8 mouse cellular contexts compared by ENCODE assay signal in the genomic region with DNA sequence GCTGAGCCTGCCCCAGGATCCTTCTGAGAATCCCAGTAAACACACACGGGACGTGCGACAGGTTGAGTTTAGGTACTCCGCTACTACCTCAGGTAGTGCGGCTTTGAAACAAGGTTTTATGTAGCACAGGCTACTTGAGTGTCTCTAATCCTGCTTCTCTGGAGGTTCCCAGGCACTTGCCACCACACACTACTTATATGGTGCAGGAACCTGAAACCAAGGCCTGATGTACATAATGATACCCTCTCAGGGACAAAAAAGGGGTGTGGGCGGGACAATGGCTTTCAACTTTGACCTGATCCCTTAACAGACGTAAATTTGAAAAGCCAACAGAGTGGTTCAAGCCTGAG. TPM values are rescaled to one million over a fixed set of nuclear protein-coding genes. Genes with fewer than 3 reads are reported as not detected.
A peak's percentile ranks its signal among the peaks of the same experiment; 100 is the strongest.
DNase-seq lines count a peak whose midpoint lies in the region; ATAC-seq and TF ChIP-seq lines count a peak whose summit lies in the region.

No protein-coding gene starts in this region.

- peak; percentile 75; the same call in 1 of the 2 replicates for ATAC-seq in kidney, embryonic 15.5 days (replicated peaks; ENCODE audit: low FRiP score)
- ATAC-seq in hindbrain, postnatal 0 days = peak; percentile 72
- ATAC-seq in midbrain, embryonic 14.5 days (ENCODE audit: low FRiP score, low TSS enrichment) = no peak; the same call in 1 of the 2 replicates

- H3K4me1 ChIP-seq in kidney, embryonic 15.5 days = peaks cover 8% of the 10 kb centered on the region; the same call in 1 of the 2 replicates
- H3K4me1 ChIP-seq in embryonic facial prominence, embryonic 10.5 days = peaks cover 12% of the 10 kb centered on the region
- no peaks in the 10 kb centered on the region for H3K4me1 ChIP-seq in hindbrain, postnatal 0 days (ENCODE audit: insufficient read depth, low read length)
- 0 out of 2 replicates have a peak, but pooled peaks cover 2% of the 10 kb centered on the region for H3K4me1 ChIP-seq in midbrain, embryonic 14.5 days (ENCODE audit: control insufficient read depth, insufficient read depth, low read length)

- H3K9me3 ChIP-seq in kidney, embryonic 15.5 days (replicated peaks) = no peaks in the 10 kb centered on the region
- H3K9me3 ChIP-seq in embryonic facial prominence, embryonic 10.5 days = no peaks in the 10 kb centered on the region
- no peaks in the 10 kb centered on the region for H3K9me3 ChIP-seq in hindbrain, postnatal 0 days (ENCODE audit: low read length)
- 0 out of 2 replicates have a peak, but pooled peaks cover 5% of the 10 kb centered on the region for H3K9me3 ChIP-seq in midbrain, embryonic 14.5 days (ENCODE audit: control insufficient read depth, low read length)

- H3K4me2 ChIP-seq in kidney, embryonic 15.5 days = peak overlapping the region; percentile 99
- peak overlapping the region; percentile 73 for H3K4me2 ChIP-seq in hindbrain, postnatal 0 days (ENCODE audit: low read depth, low read length)
- peak overlapping the region; percentile 91 for H3K4me2 ChIP-seq in midbrain, embryonic 14.5 days (ENCODE audit: low read length)

- H3K9ac ChIP-seq in kidney, embryonic 15.5 days = peak overlapping the region; percentile 31; the same call in 1 of the 2 replicates
- peak overlapping the region; percentile 56; the same call in 1 of the 2 replicates for H3K9ac ChIP-seq in hindbrain, postnatal 0 days (replicated peaks; ENCODE audit: low read length)
- peak overlapping the region; percentile 64 for H3K9ac ChIP-seq in midbrain, embryonic 14.5 days (replicated peaks; ENCODE audit: low read length)

- no peak for DNase-seq in kidney, adult 8-10 months
- DNase-seq in embryonic facial prominence, embryonic 10.5 days (ENCODE audit: low spot score) = no peak
- no peak for DNase-seq in hindbrain, postnatal 0 days (ENCODE audit: low spot score)
- DNase-seq in midbrain, embryonic 14.5 days = no peak
- DNase-seq in thymus, postnatal 0 days (ENCODE audit: low spot score) = no peak
- no peak for DNase-seq in cerebellum, adult 11 months
- DNase-seq in kidney, postnatal 10 days = no peak

- H3K36me3 ChIP-seq in kidney, embryonic 15.5 days = no peaks in the 10 kb centered on the region
- no peaks in the 10 kb centered on the region for H3K36me3 ChIP-seq in embryonic facial prominence, embryonic 10.5 days (replicated peaks)
- H3K36me3 ChIP-seq in hindbrain, postnatal 0 days (ENCODE audit: insufficient read depth, low read length) = no peaks in the 10 kb centered on the region
- no peaks in the 10 kb centered on the region for H3K36me3 ChIP-seq in midbrain, embryonic 14.5 days (ENCODE audit: control insufficient read depth, insufficient read depth, low read length)

- 3% methylated on average over 7 of the region's 7 CpGs for whole genome bisulfite sequencing in kidney, embryonic 15.5 days
- WGBS in embryonic facial prominence, embryonic 10.5 days = 3% methylated on average over 7 of the region's 7 CpGs
- 6% methylated on average over 7 of the region's 7 CpGs for WGBS in hindbrain, postnatal 0 days
- 6% methylated on average over 7 of the region's 7 CpGs for WGBS in midbrain, embryonic 14.5 days

- no peaks in the 10 kb centered on the region for H3K27me3 ChIP-seq in kidney, embryonic 15.5 days
- H3K27me3 ChIP-seq in embryonic facial prominence, embryonic 10.5 days (replicated peaks; ENCODE audit: low read depth, poor library complexity, severe bottlenecking) = peaks cover 17% of the 10 kb centered on the region
- no peaks in the 10 kb centered on the region for H3K27me3 ChIP-seq in hindbrain, postnatal 0 days (ENCODE audit: insufficient read depth, low read length)
- H3K27me3 ChIP-seq in midbrain, embryonic 14.5 days (ENCODE audit: control insufficient read depth, insufficient read depth, low read length) = no peaks in the 10 kb centered on the region

- no peak for TF ChIP-seq CTCF in hindbrain, postnatal 0 days (IDR thresholded peaks at IDR 0.05; ENCODE audit: low read depth)

- H3K4me3 ChIP-seq in kidney, embryonic 15.5 days (replicated peaks) = peak overlapping the region; percentile 74
- peak overlapping the region; percentile 83 for H3K4me3 ChIP-seq in embryonic facial prominence, embryonic 10.5 days
- H3K4me3 ChIP-seq in hindbrain, postnatal 0 days (ENCODE audit: low read length) = peak overlapping the region; percentile 59
- peak overlapping the region; percentile 64 for H3K4me3 ChIP-seq in midbrain, embryonic 14.5 days (replicated peaks; ENCODE audit: low read depth, low read length)

- peak overlapping the region; percentile 65 for H3K27ac ChIP-seq in kidney, embryonic 15.5 days
- H3K27ac ChIP-seq in embryonic facial prominence, embryonic 10.5 days (replicated peaks) = peak overlapping the region; percentile 82; the same call in 1 of the 2 replicates
- 0 out of 2 replicates have a peak overlapping the region, but pooled peaks have one; percentile 17 for H3K27ac ChIP-seq in hindbrain, postnatal 0 days
- peak overlapping the region; percentile 41; the same call in 1 of the 2 replicates for H3K27ac ChIP-seq in midbrain, embryonic 14.5 days (replicated peaks; ENCODE audit: low read depth, low read length)

RNA-seq across cellular contexts. Expression of gene Kif27, which starts 0.4 kb away (rescaled TPM):
- polyA plus RNA-seq in kidney, embryonic 15.5 days (2015; fragmentation: Nextera tagmentation; extraction: Ambion mirVana) = 0.77 and 0.81 TPM in 2 replicates
- polyA plus RNA-seq in embryonic facial prominence, embryonic 10.5 days (2016; fragmentation: Nextera tagmentation; extraction: Ambion mirVana) = 0.73 and 0.86 TPM in 2 replicates
- total RNA-seq in hindbrain, postnatal 0 days (2014; rRNA removed) = 1.0 and 1.2 TPM in 2 replicates
- polyA plus RNA-seq in hindbrain, postnatal 0 days (2015; fragmentation: Nextera tagmentation; extraction: Ambion mirVana) = 1.6 and 1.7 TPM in 2 replicates
- polyA plus RNA-seq in midbrain, embryonic 14.5 days (2014; fragmentation: Nextera tagmentation; extraction: Ambion mirVana) = 1.3 and 2.3 TPM in 2 replicates
- 0.04 and 0.09 TPM in 2 replicates for polyA plus RNA-seq in thymus, postnatal 0 days (2015; fragmentation: Nextera tagmentation; extraction: Ambion mirVana)

RNA-seq across cellular contexts. Expression of gene 2210016F16Rik, which starts 25.7 kb away (rescaled TPM):
- 28.9 and 29.5 TPM in 2 replicates for polyA plus RNA-seq in kidney, embryonic 15.5 days (2015; fragmentation: Nextera tagmentation; extraction: Ambion mirVana)
- polyA plus RNA-seq in embryonic facial prominence, embryonic 10.5 days (2016; fragmentation: Nextera tagmentation; extraction: Ambion mirVana) = 23.8 and 24.4 TPM in 2 replicates
- total RNA-seq in hindbrain, postnatal 0 days (2014; rRNA removed) = 13.9 and 17.9 TPM in 2 replicates
- 19.8 and 20.3 TPM in 2 replicates for polyA plus RNA-seq in hindbrain, postnatal 0 days (2015; fragmentation: Nextera tagmentation; extraction: Ambion mirVana)
- 21.0 and 22.9 TPM in 2 replicates for polyA plus RNA-seq in midbrain, embryonic 14.5 days (2014; fragmentation: Nextera tagmentation; extraction: Ambion mirVana)
- polyA plus RNA-seq in thymus, postnatal 0 days (2015; fragmentation: Nextera tagmentation; extraction: Ambion mirVana) = 45.1 and 45.6 TPM in 2 replicates

RNA-seq across cellular contexts. Expression of gene Rmi1, which starts 42.8 kb away (rescaled TPM):
- polyA plus RNA-seq in kidney, embryonic 15.5 days (2015; fragmentation: Nextera tagmentation; extraction: Ambion mirVana) = 26.2 and 27.3 TPM in 2 replicates
- 27.8 and 28.1 TPM in 2 replicates for polyA plus RNA-seq in embryonic facial prominence, embryonic 10.5 days (2016; fragmentation: Nextera tagmentation; extraction: Ambion mirVana)
- total RNA-seq in hindbrain, postnatal 0 days (2014; rRNA removed) = 10.8 and 11.1 TPM in 2 replicates
- polyA plus RNA-seq in hindbrain, postnatal 0 days (2015; fragmentation: Nextera tagmentation; extraction: Ambion mirVana) = 19.0 and 19.5 TPM in 2 replicates
- polyA plus RNA-seq in midbrain, embryonic 14.5 days (2014; fragmentation: Nextera tagmentation; extraction: Ambion mirVana) = 24.6 and 26.0 TPM in 2 replicates
- polyA plus RNA-seq in thymus, postnatal 0 days (2015; fragmentation: Nextera tagmentation; extraction: Ambion mirVana) = 28.5 and 30.5 TPM in 2 replicates

RNA-seq across cellular contexts. Expression of gene Hnrnpk, which starts 43.9 kb away (rescaled TPM):
- 1,666 and 1,742 TPM in 2 replicates for polyA plus RNA-seq in kidney, embryonic 15.5 days (2015; fragmentation: Nextera tagmentation; extraction: Ambion mirVana)
- 2,126 and 2,130 TPM in 2 replicates for polyA plus RNA-seq in embryonic facial prominence, embryonic 10.5 days (2016; fragmentation: Nextera tagmentation; extraction: Ambion mirVana)
- total RNA-seq in hindbrain, postnatal 0 days (2014; rRNA removed) = 422 and 471 TPM in 2 replicates
- 910 and 964 TPM in 2 replicates for polyA plus RNA-seq in hindbrain, postnatal 0 days (2015; fragmentation: Nextera tagmentation; extraction: Ambion mirVana)
- 1,214 and 1,754 TPM in 2 replicates for polyA plus RNA-seq in midbrain, embryonic 14.5 days (2014; fragmentation: Nextera tagmentation; extraction: Ambion mirVana)
- polyA plus RNA-seq in thymus, postnatal 0 days (2015; fragmentation: Nextera tagmentation; extraction: Ambion mirVana) = 1,350 and 1,444 TPM in 2 replicates

Comparison
In these comparisons a context has a peak if more than half of its experiments do, and no peak if none do; other contexts are left out.
1. H3K27ac ChIP-seq: peak in every context shown above with its lines; median percentile 82 in embryonic facial prominence, embryonic 10.5 days; 65 in kidney, embryonic 15.5 days; 41 in midbrain, embryonic 14.5 days; 17 in hindbrain, postnatal 0 days.